Mouse (Mus musculus) erythroblast, embryonic 14.5 days (primary cell): ENCODE results near the gene Sbno2.

Experiments
- GATA1 ChIP-seq: IDR thresholded peaks from 2 replicates; pipeline ENCODE4 v1.6.1; 2012; ENCODE audit warnings: low read length, inconsistent platforms, mixed read lengths
- TAL1 ChIP-seq: IDR thresholded peaks from 3 replicates; pipeline ENCODE4 v1.6.1; 2012; ENCODE audit warnings: low read length, inconsistent platforms, mixed read lengths

GRCm38 (mm10) chr10:80142530-80142925 is 37.2 kb upstream of the Sbno2 start:
- TF ChIP-seq GATA1 (no peak), TAL1 (no peak)
